Mouse (Mus musculus) hindbrain, embryonic 15.5 days (tissue): Measurements from ENCODE around the gene Smtnl2. TPM values are rescaled to one million over a fixed set of nuclear protein-coding genes. Genes with fewer than 3 reads are reported as not detected.
A peak's percentile ranks its signal among the peaks of the same experiment; 100 is the strongest.
"Not testable (repeated sequence)": the region's sequence is repeated elsewhere in the genome, so short reads cannot be mapped to it uniquely, and the experiment has no call there.

Experiments
- ATAC-seq: fragments of 200-750 bp; cut with Nextera tagmentation; 2 replicates; pipeline ENCODE4 v1.8.0; 2017; ENCODE audit warnings: low read depth, moderate number of reproducible peaks, moderate TSS enrichment; ENCODE audit not compliant: low FRiP score
- H3K27ac ChIP-seq: fragments of 300-500 bp; sonication (generic); replicated peaks from 2 replicates; pipeline ENCODE4 v1.5.1; 2015; ENCODE audit warnings: mild to moderate bottlenecking, inconsistent platforms
- H3K27me3 ChIP-seq: fragments of 300-500 bp; sonication (generic); 2 replicates; pipeline ENCODE4 v1.6.1; 2015; ENCODE audit warnings: control low read depth, inconsistent platforms
- H3K36me3 ChIP-seq: fragments of 300-500 bp; sonication (generic); 2 replicates; pipeline ENCODE4 v1.6.1; 2015; ENCODE audit warnings: control low read depth, inconsistent platforms
- H3K4me1 ChIP-seq: fragments of 300-500 bp; sonication (generic); replicated peaks from 2 replicates; pipeline ENCODE4 v1.6.1; 2015; ENCODE audit warnings: control low read depth, inconsistent platforms
- H3K4me2 ChIP-seq: fragments of 300-500 bp; sonication (generic); 2 replicates; pipeline ENCODE4 v1.6.1; 2015; ENCODE audit warnings: moderate library complexity, mild to moderate bottlenecking, inconsistent platforms
- H3K4me3 ChIP-seq: fragments of 300-500 bp; sonication (generic); 2 replicates; pipeline ENCODE4 v1.5.1; 2015; ENCODE audit warnings: mild to moderate bottlenecking, inconsistent platforms
- H3K9ac ChIP-seq: fragments of 300-500 bp; sonication (generic); 2 replicates; pipeline ENCODE4 v1.6.1; 2015; ENCODE audit warnings: inconsistent platforms
- H3K9me3 ChIP-seq: fragments of 300-500 bp; sonication (generic); 2 replicates; pipeline ENCODE4 v1.6.1; 2016; ENCODE audit warnings: control low read depth, inconsistent platforms
- WGBS: fragments of 180-500 bp; shearing (Covaris S2); methylation state at CpG from one replicate; pipeline ENCODE4 v1.1.7; 2015; 5-methylcytosine and 5-hydroxymethylcytosine counted together
- microRNA-seq: library from miRNA; unstranded; fragments of <30 nt; microRNA quantifications from one replicate; pipeline ENCODE4, GENCODE M21; 2016
- polyA plus RNA-seq: library from polyadenylated mRNA; unstranded; fragments of >200 nt; fragmentation: Nextera tagmentation; extraction: Ambion mirVana; gene quantifications from 2 replicates; pipeline ENCODE4 v1.2.1, GENCODE M21; 2015

Gene Smtnl2
- polyA plus RNA-seq, 1 experiment from 2014 or later, result 9.9 TPM

DNA sequence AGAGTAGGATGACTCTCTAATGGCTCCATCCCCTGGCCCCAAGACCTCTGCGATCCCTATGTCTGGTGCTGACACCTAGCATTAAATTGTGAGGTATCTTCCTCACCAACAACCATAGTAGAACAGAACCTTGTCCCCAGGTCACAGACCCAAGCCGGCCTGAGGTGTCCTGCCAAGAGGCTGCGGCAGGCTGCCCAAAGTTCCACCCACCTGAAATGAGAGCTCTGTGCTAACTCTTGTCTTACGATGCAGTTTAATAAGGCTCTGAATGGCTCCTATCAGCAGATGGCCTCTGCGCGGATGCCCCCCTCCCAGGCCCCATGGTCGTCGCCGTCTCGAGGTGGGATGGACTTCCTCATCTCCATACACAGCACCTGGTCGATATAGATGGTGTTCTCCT is 67.0 kb downstream of the Smtnl2 start:
- H3K27me3 ChIP-seq, result no peaks in the 10 kb centered on the region
- no peak overlapping the region for H3K4me3 ChIP-seq
- no peak for ATAC-seq
- H3K9ac ChIP-seq, result no peak overlapping the region
- H3K4me2 ChIP-seq, result no peak overlapping the region
- H3K36me3 ChIP-seq, result no peaks in the 10 kb centered on the region
- H3K9me3 ChIP-seq, result no peaks in the 10 kb centered on the region
- no peak overlapping the region for H3K27ac ChIP-seq
- 0 out of 2 replicates have a peak, but pooled peaks cover 3% of the 10 kb centered on the region for H3K4me1 ChIP-seq
- 88% methylated on average over 11 of the region's 11 CpGs for WGBS

DNA sequence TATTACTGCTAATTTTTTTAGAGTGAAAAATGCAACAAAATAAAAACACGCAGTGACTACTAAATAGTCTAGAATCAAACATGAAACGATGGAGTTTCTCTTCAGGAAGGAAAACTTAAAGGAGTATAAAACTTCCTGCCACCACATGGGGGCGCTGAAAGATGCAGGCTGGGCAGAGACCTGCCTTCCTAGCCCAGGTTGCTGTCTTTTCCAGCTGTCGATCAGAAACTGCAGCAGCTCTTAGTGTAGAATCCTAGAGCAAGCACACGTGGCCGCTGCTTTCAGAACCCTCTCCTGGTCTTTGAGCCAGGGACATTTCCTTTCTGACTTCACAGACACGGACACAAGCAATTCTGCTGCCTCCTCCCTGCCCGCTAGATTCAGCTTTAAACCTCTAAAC is 67.6 kb downstream of the Smtnl2 start:
- peaks cover 5% of the 10 kb centered on the region; the same call in 1 of the 2 replicates for H3K4me1 ChIP-seq
- H3K4me2 ChIP-seq, result no peak overlapping the region
- no peak for ATAC-seq
- H3K4me3 ChIP-seq, result no peak overlapping the region
- no peaks in the 10 kb centered on the region for H3K27me3 ChIP-seq
- H3K27ac ChIP-seq, result no peak overlapping the region
- no peak overlapping the region for H3K9ac ChIP-seq
- WGBS, result 27% methylated on average over 8 of the region's 8 CpGs
- no peaks in the 10 kb centered on the region for H3K9me3 ChIP-seq
- no peaks in the 10 kb centered on the region for H3K36me3 ChIP-seq

DNA sequence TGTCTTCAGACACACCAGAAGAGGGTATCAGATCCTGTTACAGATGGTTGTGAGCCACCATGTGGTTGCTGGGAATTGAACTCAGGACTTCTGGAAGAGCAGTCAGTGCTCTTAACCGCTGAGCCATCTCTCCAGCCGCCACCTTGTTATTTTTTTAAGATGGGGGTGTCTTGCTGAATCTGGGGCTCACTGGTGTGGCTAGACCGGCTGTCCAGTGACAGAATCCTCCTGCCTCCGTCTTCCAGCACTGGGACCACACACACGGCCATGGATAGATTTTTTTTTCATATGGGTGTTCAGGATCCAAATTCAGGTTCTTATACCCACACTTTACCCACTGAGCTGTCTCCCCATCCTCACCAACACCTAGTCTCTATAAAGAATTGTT is 68.3 kb downstream of the Smtnl2 start:
- H3K9ac ChIP-seq, H3K27ac ChIP-seq, H3K36me3 ChIP-seq, H3K4me3 ChIP-seq, ATAC-seq, H3K9me3 ChIP-seq, H3K4me2 ChIP-seq, H3K27me3 ChIP-seq: not testable (repeated sequence)
- WGBS, result 92% methylated on average over 5 of the region's 5 CpGs
- peaks cover 12% of the 10 kb centered on the region; the same call in 1 of the 2 replicates for H3K4me1 ChIP-seq

DNA sequence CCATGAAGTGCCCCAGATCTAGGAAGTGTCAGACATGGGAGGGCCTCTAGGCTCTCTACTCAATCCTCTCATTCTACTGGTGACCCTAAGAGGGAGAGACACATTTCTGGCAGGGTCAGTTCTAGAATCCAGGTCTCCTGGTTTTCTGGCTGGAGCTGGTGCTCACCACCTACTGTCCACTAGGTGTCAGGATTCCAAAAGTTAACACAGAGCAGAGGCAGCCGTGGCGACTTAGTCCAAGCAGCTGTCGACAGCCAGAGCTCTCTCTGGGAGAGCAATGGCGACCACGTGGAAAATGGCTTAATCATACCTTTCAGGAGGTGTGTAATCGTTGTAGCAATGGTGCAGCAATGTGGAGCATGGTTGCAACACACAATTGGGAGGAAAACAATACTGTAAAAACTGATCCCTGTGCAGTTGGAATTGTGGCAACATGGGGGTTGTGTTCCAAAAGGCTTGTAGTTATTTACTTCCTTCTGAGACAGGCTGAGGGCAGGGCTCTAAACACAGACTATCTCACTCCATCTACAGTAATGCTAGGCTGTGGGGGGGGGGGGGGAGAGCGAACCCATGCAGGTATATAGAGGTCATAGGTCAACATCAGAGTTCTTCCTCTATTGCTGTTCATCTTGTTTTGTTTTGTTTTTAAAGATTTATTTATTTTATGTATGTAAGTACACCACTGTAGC is 68.8 kb downstream of the Smtnl2 start:
- Histone ChIP-seq H3K9me3 (no peaks in the 10 kb centered on the region), H3K27me3 (no peaks in the 10 kb centered on the region), H3K27ac (no peak overlapping the region), H3K4me3 (no peak overlapping the region), H3K4me1 (peaks cover 13% of the 10 kb centered on the region; the same call in 1 of the 2 replicates), H3K9ac (no peak overlapping the region), H3K36me3 (no peaks in the 10 kb centered on the region), H3K4me2 (peak overlapping the region; percentile 39)
- peak; percentile 88 for ATAC-seq
- 10% methylated on average over 7 of the region's 7 CpGs for WGBS

DNA sequence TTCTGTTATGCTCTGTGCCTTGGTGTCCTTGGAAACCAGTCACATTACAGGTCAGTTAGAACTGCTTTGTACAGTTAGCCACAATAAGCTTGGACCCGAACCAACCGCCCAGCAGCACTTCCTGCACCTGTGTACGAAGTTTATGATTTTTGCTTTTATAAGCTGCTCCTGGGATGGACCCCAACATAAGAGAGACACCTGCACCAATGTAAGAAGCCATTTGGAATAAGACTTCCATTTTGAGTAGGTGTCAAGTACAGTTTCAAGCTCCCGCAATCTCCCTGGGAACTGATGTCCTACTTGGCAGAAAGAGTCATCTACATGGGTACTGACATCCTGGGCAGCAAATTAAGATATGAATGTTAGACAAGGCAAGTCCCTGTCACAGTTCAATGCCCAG is 71.8 kb downstream of the Smtnl2 start:
- 73% methylated on average over 4 of the region's 4 CpGs for whole genome bisulfite sequencing
- H3K9ac ChIP-seq, result no peak overlapping the region
- H3K27ac ChIP-seq, result no peak overlapping the region
- no peak overlapping the region for H3K4me2 ChIP-seq
- no peak overlapping the region for H3K4me3 ChIP-seq
- H3K4me1 ChIP-seq, result peaks cover 13% of the 10 kb centered on the region; the same call in 1 of the 2 replicates
- no peaks in the 10 kb centered on the region for H3K36me3 ChIP-seq
- H3K9me3 ChIP-seq, result no peaks in the 10 kb centered on the region
- H3K27me3 ChIP-seq, result no peaks in the 10 kb centered on the region
- no peak for ATAC-seq

Small RNA genes lying within 50 kb of the gene (microRNA-seq; reads per million reads assigned to microRNA genes)
- gene Mir6338, result not detected

Other genes starting within 250 kb of the Smtnl2 start
- gene Gm43951, start 204.9 kb downstream of the Smtnl2 start, polyA plus RNA-seq, result 1.5 and 1.6 TPM in 2 replicates
- gene 4933427D14Rik, start 204.3 kb downstream of the Smtnl2 start, polyA plus RNA-seq, result 16.3 and 20.5 TPM in 2 replicates
- 147 and 155 TPM in 2 replicates for gene Txndc17, start 204.2 kb downstream of the Smtnl2 start, polyA plus RNA-seq
- 50.5 and 54.2 TPM in 2 replicates for gene Med31, start 196.1 kb downstream of the Smtnl2 start, polyA plus RNA-seq
- 1.9 and 2.0 TPM in 2 replicates for gene Slc13a5, start 144.5 kb downstream of the Smtnl2 start, polyA plus RNA-seq
- gene Xaf1, start 110.1 kb downstream of the Smtnl2 start, polyA plus RNA-seq, result 3.0 and 3.9 TPM in 2 replicates
- gene Fbxo39, start 97.3 kb downstream of the Smtnl2 start, polyA plus RNA-seq, result not detected in 2 replicates
- gene Tekt1, start 49.3 kb downstream of the Smtnl2 start, polyA plus RNA-seq, result 6.5 and 8.4 TPM in 2 replicates
- gene Ggt6, start 23.8 kb upstream of the Smtnl2 start, polyA plus RNA-seq, result not detected in 2 replicates
- gene Mybbp1a, start 29.6 kb upstream of the Smtnl2 start, polyA plus RNA-seq, result 62.1 and 65.9 TPM in 2 replicates
- 9.7 and 11.4 TPM in 2 replicates for gene Spns2, start 78.2 kb upstream of the Smtnl2 start, polyA plus RNA-seq
- 0.08 and 0.18 TPM in 2 replicates for gene Spns3, start 138.8 kb upstream of the Smtnl2 start, polyA plus RNA-seq
- gene Ube2g1, start 195.6 kb upstream of the Smtnl2 start, polyA plus RNA-seq, result 84.5 and 85.2 TPM in 2 replicates